Mouse (Mus musculus) hindbrain, postnatal 0 days (tissue): ENCODE data around the gene Rabgap1l. TPM values are rescaled to one million over a fixed set of nuclear protein-coding genes. Genes with fewer than 3 reads are reported as not detected.

Experiments used
- ATAC-seq: fragments of 200-750 bp; cut with Nextera tagmentation; 2 replicates; pipeline ENCODE4 v1.8.0; 2017; ENCODE audit warnings: mild to moderate bottlenecking, moderate TSS enrichment, moderate library complexity
- DNase-seq: peaks from one replicate; pipeline ENCODE4 v3.0.0-alpha.2; 2015; ENCODE audit warnings: low spot score
- H3K27ac ChIP-seq: fragments of 300-500 bp; sonication (generic); 2 replicates; pipeline ENCODE4 v1.5.1; 2014; ENCODE audit warnings: mild to moderate bottlenecking
- H3K27me3 ChIP-seq: fragments of 300-500 bp; sonication (generic); 2 replicates; pipeline ENCODE4 v1.6.1; 2014; ENCODE audit warnings: low read length, mixed read lengths; ENCODE audit not compliant: insufficient read depth
- H3K36me3 ChIP-seq: fragments of 300-500 bp; sonication (generic); 2 replicates; pipeline ENCODE4 v1.6.1; 2014; ENCODE audit warnings: low read length, mixed read lengths; ENCODE audit not compliant: insufficient read depth
- H3K4me1 ChIP-seq: fragments of 300-500 bp; sonication (generic); 2 replicates; pipeline ENCODE4 v1.6.1; 2014; ENCODE audit warnings: antibody characterized with exemption, low read length, mixed read lengths; ENCODE audit not compliant: insufficient read depth
- H3K4me2 ChIP-seq: fragments of 300-500 bp; sonication (generic); 2 replicates; pipeline ENCODE4 v1.6.1; 2014; ENCODE audit warnings: low read depth, mild to moderate bottlenecking, low read length, moderate library complexity, mixed read lengths
- H3K4me3 ChIP-seq: fragments of 300-500 bp; sonication (generic); 2 replicates; pipeline ENCODE4 v1.5.1; 2014; ENCODE audit warnings: low read length
- H3K9ac ChIP-seq: fragments of 300-500 bp; sonication (generic); replicated peaks from 2 replicates; pipeline ENCODE4 v1.6.1; 2014; ENCODE audit warnings: mild to moderate bottlenecking, low read length, moderate library complexity, mixed read lengths
- H3K9me3 ChIP-seq: fragments of 300-500 bp; sonication (generic); 2 replicates; pipeline ENCODE4 v1.6.1; 2016; ENCODE audit warnings: low read length, mixed read lengths
- CTCF ChIP-seq: IDR thresholded peaks from 2 replicates; pipeline ENCODE4 v1.5.1; 2016; ENCODE audit warnings: antibody characterized with exemption, control low read depth, low read depth
- WGBS: fragments of 180-500 bp; shearing (Covaris S2); extraction: QIAGEN DNeasy Blood & Tissue Kit; methylation state at CpG from one replicate; pipeline ENCODE4 v1.1.7; 2014; 5-methylcytosine and 5-hydroxymethylcytosine counted together
- polyA plus RNA-seq: library from polyadenylated mRNA; unstranded; fragments of >200 nt; fragmentation: Nextera tagmentation; extraction: Ambion mirVana; gene quantifications from 2 replicates; pipeline ENCODE4 v1.2.1, GENCODE M21; 2015
- total RNA-seq: library from RNA; depleted of rRNA; stranded (reverse); fragments of >200 nt; gene quantifications from 2 replicates; pipeline ENCODE4 v1.2.3, GENCODE M21; 2014

Gene Rabgap1l
- total and polyA plus RNA-seq, 2 experiments from 2014 or later = 28.5 to 70.5 TPM

- no peaks in the 10 kb centered on the region for H3K27me3 ChIP-seq
- no peak overlapping the region for H3K4me2 ChIP-seq
- peak overlapping the region; percentile 51; the same call in 1 of the 2 replicates for H3K27ac ChIP-seq
- no peak for TF ChIP-seq CTCF
- no peaks in the 10 kb centered on the region for H3K9me3 ChIP-seq
- H3K4me3 ChIP-seq = no peak overlapping the region
- 55% methylated on average over 3 of the region's 3 CpGs for WGBS
- no peaks in the 10 kb centered on the region for H3K36me3 ChIP-seq
- H3K9ac ChIP-seq = no peak overlapping the region
- no peaks in the 10 kb centered on the region for H3K4me1 ChIP-seq
- DNase-seq = peak; percentile 72
- peak; percentile 94 for ATAC-seq
Measured at GRCm38 (mm10) chr1:160277940-160278682, 514.9 kb downstream of the Rabgap1l start.

DNA sequence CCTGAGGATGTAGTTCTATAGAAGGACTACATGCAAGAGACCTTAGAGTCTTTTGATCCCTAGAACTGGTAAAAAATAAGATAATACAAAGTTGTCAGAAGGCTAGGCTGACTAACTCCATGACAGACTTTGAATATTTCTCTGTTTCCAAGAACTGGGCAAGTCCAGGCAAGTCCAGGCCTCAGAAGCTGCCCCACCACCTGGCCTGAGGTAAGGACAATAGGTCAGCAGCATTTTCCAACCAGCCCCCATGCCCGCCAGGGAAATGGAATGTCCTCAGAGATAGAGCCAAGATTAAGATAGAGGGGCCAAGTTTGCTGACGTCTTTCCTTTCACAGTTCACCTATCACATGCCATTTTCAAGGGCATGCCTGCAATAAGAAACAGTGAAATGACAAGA lies 517.8 kb downstream of the Rabgap1l start:
- H3K9me3 ChIP-seq = no peaks in the 10 kb centered on the region
- H3K36me3 ChIP-seq = no peaks in the 10 kb centered on the region
- no peaks in the 10 kb centered on the region for H3K27me3 ChIP-seq
- TF ChIP-seq CTCF = no peak
- ATAC-seq (no peak), DNase-seq (no peak)
- no peak overlapping the region for H3K27ac ChIP-seq
- no peak overlapping the region for H3K4me2 ChIP-seq
- WGBS = 67% methylated on average over 2 of the region's 2 CpGs
- no peak overlapping the region for H3K4me3 ChIP-seq
- H3K4me1 ChIP-seq = no peaks in the 10 kb centered on the region
- H3K9ac ChIP-seq = no peak overlapping the region

GRCm38 (mm10) chr1:160273133-160273743 lies 519.8 kb downstream of the Rabgap1l start:
- WGBS = 87% methylated on average over 7 of the region's 7 CpGs
- H3K27ac ChIP-seq = no peak overlapping the region
- no peaks in the 10 kb centered on the region for H3K9me3 ChIP-seq
- no peaks in the 10 kb centered on the region for H3K4me1 ChIP-seq
- no peak overlapping the region for H3K9ac ChIP-seq
- no peak for TF ChIP-seq CTCF
- no peaks in the 10 kb centered on the region for H3K36me3 ChIP-seq
- ATAC-seq = no peak
- no peaks in the 10 kb centered on the region for H3K27me3 ChIP-seq
- no peak overlapping the region for H3K4me2 ChIP-seq
- no peak overlapping the region for H3K4me3 ChIP-seq
- DNase-seq = no peak

GRCm38 (mm10) chr1:160271282-160271967 lies 521.6 kb downstream of the Rabgap1l start:
- no peak overlapping the region for H3K4me3 ChIP-seq
- H3K9me3 ChIP-seq = no peaks in the 10 kb centered on the region
- H3K27ac ChIP-seq = no peak overlapping the region
- H3K27me3 ChIP-seq = no peaks in the 10 kb centered on the region
- no peaks in the 10 kb centered on the region for H3K36me3 ChIP-seq
- no peaks in the 10 kb centered on the region for H3K4me1 ChIP-seq
- no peak overlapping the region for H3K4me2 ChIP-seq
- DNase-seq (no peak), ATAC-seq (no peak)
- TF ChIP-seq CTCF = no peak
- H3K9ac ChIP-seq = no peak overlapping the region
- 62% methylated on average over 1 of the region's 1 CpGs for WGBS

- H3K4me3 ChIP-seq = no peak overlapping the region
- H3K27me3 ChIP-seq = no peaks in the 10 kb centered on the region
- no peak for ATAC-seq
- no peaks in the 10 kb centered on the region for H3K36me3 ChIP-seq
- H3K27ac ChIP-seq = no peak overlapping the region
- no peak for DNase-seq
- H3K9me3 ChIP-seq = no peaks in the 10 kb centered on the region
- 88% methylated on average over 3 of the region's 3 CpGs for WGBS
- H3K4me1 ChIP-seq = no peaks in the 10 kb centered on the region
- H3K9ac ChIP-seq = no peak overlapping the region
- TF ChIP-seq CTCF = no peak
- no peak overlapping the region for H3K4me2 ChIP-seq
Measured at GRCm38 (mm10) chr1:160268322-160268721, 524.7 kb downstream of the Rabgap1l start.

GRCm38 (mm10) chr1:160263630-160264346 lies 529.2 kb downstream of the Rabgap1l start:
- TF ChIP-seq CTCF = no peak

More at GRCm38 (mm10) chr1:160263630-160264346, 529.2 kb downstream of the Rabgap1l start:
- H3K9me3 ChIP-seq = no peaks in the 10 kb centered on the region
- DNase-seq (no peak), ATAC-seq (no peak; the same call in 1 of the 2 replicates)
- no peak overlapping the region for H3K4me2 ChIP-seq
- WGBS = 87% methylated on average over 16 of the region's 16 CpGs
- H3K9ac ChIP-seq = no peak overlapping the region
- H3K36me3 ChIP-seq = no peaks in the 10 kb centered on the region
- no peak overlapping the region for H3K4me3 ChIP-seq
- no peaks in the 10 kb centered on the region for H3K27me3 ChIP-seq
- no peaks in the 10 kb centered on the region; the same call in 1 of the 2 replicates for H3K4me1 ChIP-seq
- peak overlapping the region; percentile 41; the same call in 1 of the 2 replicates for H3K27ac ChIP-seq
